Mouse (Mus musculus) C2C12 (cell line): ENCODE measurements around the gene Copg2. TPM values are rescaled to one million over a fixed set of nuclear protein-coding genes. Genes with fewer than 3 reads are reported as not detected.

ENCODE experiments used
- H3K27me3 ChIP-seq: one replicate; pipeline ENCODE4 v1.6.1; 2011; ENCODE audit not compliant: control insufficient read depth, insufficient read depth, insufficient read length
- H3K36me3 ChIP-seq: one replicate; pipeline ENCODE4 v1.6.1; 2011; ENCODE audit not compliant: control insufficient read depth, insufficient read depth
- H3K4me3 ChIP-seq: one replicate; pipeline ENCODE4 v1.5.1; 2011; ENCODE audit warnings: mild to moderate bottlenecking, control low read depth; ENCODE audit not compliant: poor library complexity, insufficient read depth, severe bottlenecking
- H3K79me2 ChIP-seq: one replicate; pipeline ENCODE4 v1.6.1; 2011; ENCODE audit not compliant: control insufficient read depth, insufficient read depth
- H3K79me3 ChIP-seq: one replicate; pipeline ENCODE4 v1.6.1; 2011; ENCODE audit warnings: low read depth, control low read depth
- H3ac ChIP-seq: one replicate; pipeline ENCODE3; 2011; ENCODE audit warnings: low read depth; ENCODE audit not compliant: control insufficient read depth, insufficient read length
- CEBPB ChIP-seq: IDR thresholded peaks from one replicate; pipeline ENCODE4 v1.6.1; 2011; ENCODE audit warnings: low read depth, mild to moderate bottlenecking, control low read depth, moderate library complexity
- CTCF ChIP-seq: IDR thresholded peaks from one replicate; pipeline ENCODE4 v1.5.1; 2011; ENCODE audit not compliant: control insufficient read depth, insufficient read depth, insufficient read length
- FOSL1 ChIP-seq: IDR thresholded peaks from one replicate; pipeline ENCODE4 v1.8.0; 2011; ENCODE audit warnings: mild to moderate bottlenecking, low read length; ENCODE audit not compliant: poor library complexity, insufficient read depth, severe bottlenecking
- MAX ChIP-seq: IDR thresholded peaks from one replicate; pipeline ENCODE4 v1.6.1; 2011; ENCODE audit warnings: mild to moderate bottlenecking, control low read depth
- MYOD1 ChIP-seq: IDR thresholded peaks from one replicate; pipeline ENCODE4 v1.6.1; 2011; ENCODE audit warnings: low read depth; ENCODE audit not compliant: control insufficient read depth, insufficient read length
- MYOG ChIP-seq: IDR thresholded peaks from one replicate; pipeline ENCODE4 v1.6.1; 2011; ENCODE audit not compliant: control insufficient read depth, insufficient read length; ENCODE audit errors: extremely low read depth
- USF1 ChIP-seq: IDR thresholded peaks from one replicate; pipeline ENCODE4 v1.6.1; 2011; ENCODE audit warnings: low read depth, mild to moderate bottlenecking, control low read depth, moderate library complexity
- polyA plus RNA-seq: library from polyadenylated mRNA; unstranded; fragments of >200 nt; fragmentation: generic; extraction: Trizol; gene quantifications from one replicate; pipeline ENCODE4 v1.2.1, GENCODE M21; 2012; ENCODE audit warnings: missing spikeins

Copg2 gene
- polyA plus RNA-seq, 1 experiment, result 12.0 TPM

DNA sequence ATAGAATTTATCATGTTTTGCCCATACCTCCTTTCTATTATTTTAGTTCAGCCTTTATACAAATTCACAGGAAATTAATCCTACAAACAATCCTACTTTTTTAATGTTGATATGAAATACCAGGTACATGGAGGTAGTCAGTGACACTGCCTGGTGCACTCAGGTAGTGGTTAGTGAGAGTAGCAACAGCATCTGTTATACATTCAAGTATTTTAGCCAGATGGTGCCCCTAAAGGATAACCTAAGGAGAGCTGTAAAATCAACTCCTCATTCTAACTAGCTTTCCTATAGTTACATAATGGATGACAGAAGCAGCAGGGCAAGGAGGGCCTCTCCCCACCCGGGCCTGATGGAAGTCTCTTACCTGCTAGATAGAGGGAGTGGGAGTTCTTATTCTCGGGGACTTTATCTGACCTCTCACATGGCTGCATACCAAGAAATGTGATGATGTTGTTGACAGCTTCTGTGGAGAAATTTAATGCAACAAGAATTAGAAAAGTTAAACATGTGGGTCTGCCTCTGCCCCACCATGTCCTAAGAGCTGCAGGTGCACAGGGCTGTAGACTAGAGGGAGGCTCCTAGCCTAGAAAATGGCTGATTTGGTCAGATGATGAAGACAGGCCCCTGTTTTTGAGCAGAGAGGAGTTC, 147.4 kb downstream of the Copg2 start:
- H3K36me3 ChIP-seq, result no peaks in the 10 kb centered on the region
- no peaks in the 10 kb centered on the region for H3K79me3 ChIP-seq
- no peaks in the 10 kb centered on the region for H3K79me2 ChIP-seq
- no peak overlapping the region for H3ac ChIP-seq
- no peak for TF ChIP-seq MYOG
- TF ChIP-seq CEBPB, result no peak
- no peak for TF ChIP-seq MAX
- no peak for TF ChIP-seq MYOD1
- no peak for TF ChIP-seq FOSL1
- TF ChIP-seq CTCF, result no peak
- no peak for TF ChIP-seq USF1
- H3K27me3 ChIP-seq, result no peaks in the 10 kb centered on the region
- no peak overlapping the region for H3K4me3 ChIP-seq

DNA sequence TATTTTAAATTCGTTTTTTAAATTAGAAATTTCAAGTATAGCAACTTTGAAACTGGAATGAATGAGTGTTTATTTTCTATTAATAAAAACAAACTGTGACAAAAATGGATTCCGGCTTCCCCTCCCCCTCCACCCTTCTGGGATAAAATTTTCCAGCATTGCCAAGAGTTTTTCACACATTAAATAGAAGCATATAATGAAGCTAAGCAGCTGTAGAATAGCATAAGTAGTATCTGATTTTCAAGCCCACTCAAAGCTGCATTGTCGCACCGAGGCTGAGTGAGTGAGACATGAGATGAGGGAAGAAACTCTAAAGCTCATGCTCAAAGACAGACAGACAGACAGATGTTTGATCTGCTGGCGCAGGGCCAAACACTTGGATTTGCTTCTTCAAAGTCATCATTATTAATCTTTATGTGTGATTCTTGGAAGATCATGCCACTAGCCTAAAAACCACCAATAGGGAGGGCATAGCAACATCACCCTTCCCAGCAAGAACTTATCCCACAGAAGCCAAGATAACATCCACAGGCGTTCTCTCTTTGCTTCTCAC, 148.2 kb downstream of the Copg2 start:
- Histone ChIP-seq H3K36me3 (no peaks in the 10 kb centered on the region), H3K4me3 (no peak overlapping the region), H3K27me3 (no peaks in the 10 kb centered on the region), H3K79me3 (no peaks in the 10 kb centered on the region), H3ac (no peak overlapping the region), H3K79me2 (no peaks in the 10 kb centered on the region)
- TF ChIP-seq MAX (no peak), CEBPB (no peak), CTCF (no peak), FOSL1 (no peak), MYOD1 (no peak), USF1 (no peak), MYOG (no peak)

DNA sequence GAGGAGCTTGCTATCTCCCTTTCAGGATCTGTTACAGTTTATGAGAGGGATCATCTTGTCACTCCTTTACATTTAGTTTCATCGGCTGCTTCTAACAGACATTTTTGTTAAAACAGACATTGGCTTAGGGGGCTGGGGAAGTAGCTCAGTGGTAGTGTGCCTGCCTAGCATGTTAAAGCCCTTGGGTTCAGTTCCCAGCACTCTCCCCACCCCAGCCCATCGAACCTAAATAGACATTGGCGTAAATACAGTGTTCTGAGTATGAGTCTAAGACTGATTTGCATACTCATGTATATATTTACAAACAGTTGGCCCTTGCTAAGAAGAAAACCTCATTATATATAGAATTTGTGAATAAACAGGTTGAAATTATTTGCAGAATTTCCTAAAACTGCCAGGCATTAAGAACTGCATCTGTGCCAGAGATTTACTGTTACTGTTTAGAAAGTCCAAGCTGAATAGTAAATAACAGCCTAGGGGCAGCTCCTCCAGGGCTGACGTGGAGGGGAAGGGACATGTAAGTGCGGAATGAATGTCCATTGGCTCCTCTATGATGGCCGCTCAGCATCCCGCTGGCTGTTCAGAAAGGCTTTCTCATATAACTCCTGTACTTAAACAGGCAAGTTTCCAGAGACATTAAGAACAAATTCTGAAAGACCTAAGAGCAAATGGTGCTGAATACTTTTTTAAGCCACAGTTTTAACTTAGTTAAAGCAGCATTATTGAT, 148.8 kb downstream of the Copg2 start:
- no peak for TF ChIP-seq FOSL1
- Histone ChIP-seq H3ac (no peak overlapping the region), H3K27me3 (no peaks in the 10 kb centered on the region), H3K4me3 (no peak overlapping the region), H3K79me2 (no peaks in the 10 kb centered on the region), H3K36me3 (no peaks in the 10 kb centered on the region), H3K79me3 (no peaks in the 10 kb centered on the region)

DNA sequence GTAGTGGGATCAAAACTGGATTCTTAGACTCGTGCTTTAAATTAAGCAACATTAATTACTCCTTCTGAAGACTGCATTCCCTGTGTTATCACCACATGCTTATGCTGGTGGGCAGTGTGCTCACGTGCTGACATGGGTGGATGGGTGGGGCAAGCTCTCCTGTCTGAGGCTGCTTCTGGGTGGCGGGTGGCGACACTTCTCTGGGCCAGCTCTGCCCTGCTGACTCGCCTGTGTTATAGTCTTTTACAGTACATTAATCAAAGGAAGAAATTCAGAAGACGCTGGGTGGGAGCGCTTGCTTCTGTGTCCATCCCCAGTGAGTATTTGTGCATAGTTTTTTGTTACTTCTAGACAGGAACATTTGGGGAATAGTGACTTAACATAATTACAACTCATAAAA, 151.0 kb downstream of the Copg2 start:
- H3K4me3 ChIP-seq, result no peak overlapping the region
- no peaks in the 10 kb centered on the region for H3K27me3 ChIP-seq
- H3K79me3 ChIP-seq, result no peaks in the 10 kb centered on the region
- no peak for TF ChIP-seq MYOD1
- TF ChIP-seq CTCF, result no peak
- no peak for TF ChIP-seq USF1
- no peak for TF ChIP-seq MAX
- no peak for TF ChIP-seq FOSL1
- no peak for TF ChIP-seq CEBPB
- no peak for TF ChIP-seq MYOG
- no peaks in the 10 kb centered on the region for H3K79me2 ChIP-seq
- no peaks in the 10 kb centered on the region for H3K36me3 ChIP-seq
- no peak overlapping the region for H3ac ChIP-seq

DNA sequence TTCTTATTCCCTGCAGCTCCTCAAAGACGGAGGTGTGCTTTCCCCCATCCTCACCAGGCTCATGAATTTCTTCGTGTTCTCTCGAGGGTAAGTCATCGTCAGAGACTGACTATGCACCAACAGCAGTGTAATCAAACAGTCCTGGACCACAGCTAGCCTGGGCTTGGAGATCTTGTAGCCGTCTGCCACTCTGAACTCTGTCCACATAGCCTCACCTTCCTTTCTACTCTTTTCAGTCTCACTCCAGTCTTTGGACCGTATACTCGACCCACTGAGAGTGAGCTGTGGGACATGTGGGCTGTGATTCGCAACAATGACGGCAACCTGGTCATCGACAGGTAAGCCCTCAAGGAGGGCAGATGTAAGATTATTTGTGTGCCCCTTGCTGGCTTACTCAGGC, 151.7 kb downstream of the Copg2 start:
- Histone ChIP-seq H3K36me3 (no peaks in the 10 kb centered on the region), H3K27me3 (no peaks in the 10 kb centered on the region), H3K79me2 (no peaks in the 10 kb centered on the region), H3ac (no peak overlapping the region), H3K79me3 (no peaks in the 10 kb centered on the region), H3K4me3 (no peak overlapping the region)
- TF ChIP-seq CTCF (no peak), MAX (no peak), FOSL1 (no peak), CEBPB (no peak), MYOG (no peak), MYOD1 (no peak)

DNA sequence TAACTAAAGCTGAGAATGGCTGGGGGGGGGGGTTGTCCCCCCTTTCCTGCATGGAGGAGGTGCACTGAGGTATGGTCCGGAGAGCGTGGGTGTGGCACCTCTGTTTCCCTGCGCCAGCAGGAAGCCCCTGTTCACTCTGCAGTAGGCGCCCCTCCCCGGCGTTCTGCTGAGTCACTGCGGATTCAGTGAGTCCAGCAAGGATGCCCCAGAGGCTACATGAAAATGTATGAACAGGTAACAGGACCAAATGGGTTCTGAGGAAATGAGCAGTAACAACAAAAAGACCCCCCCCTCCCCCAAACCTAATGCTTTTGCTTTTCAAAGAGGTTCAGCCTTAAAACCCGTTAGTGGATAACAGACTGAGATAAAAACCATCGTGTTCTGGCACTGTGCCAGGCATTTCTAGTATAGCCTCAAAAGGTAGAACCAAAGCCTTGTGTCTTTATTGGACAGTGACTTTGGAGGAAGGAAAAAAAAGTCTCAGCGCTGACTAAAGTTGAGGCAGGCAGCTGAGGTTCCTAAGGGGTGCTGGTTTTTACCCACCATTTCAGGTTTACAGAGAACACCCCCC, 157.3 kb downstream of the Copg2 start:
- no peak overlapping the region for H3K4me3 ChIP-seq
- TF ChIP-seq MYOG (no peak), MYOD1 (no peak), CTCF (no peak), FOSL1 (no peak), CEBPB (no peak)
- H3K79me2 ChIP-seq, result no peaks in the 10 kb centered on the region
- no peak overlapping the region for H3ac ChIP-seq
- H3K36me3 ChIP-seq, result no peaks in the 10 kb centered on the region
- no peaks in the 10 kb centered on the region for H3K79me3 ChIP-seq
- no peaks in the 10 kb centered on the region for H3K27me3 ChIP-seq
